Mouse (Mus musculus) lung, postnatal 36 days (tissue): ENCODE measurements at regions not wholly inside any gene's neighbourhood (a gene's known extent, or its start where the extent isn't known, plus 50 kb on each side); places are given as distances from the start of the nearest gene placed in this dataset.

Experiments
- DNase-seq: peaks from one replicate; pipeline ENCODE4 v3.0.0; 2022; ENCODE audit warnings: mixed read lengths

GRCm38 (mm10) chr4:48725660-48726348, 62.5 kb downstream of the Cavin4 start:
- no peak for DNase-seq

- no peak for DNase-seq
Measured at GRCm38 (mm10) chr4:48726349-48726835, 63.1 kb downstream of the Cavin4 start.

GRCm38 (mm10) chr4:48734854-48735564, 71.7 kb downstream of the Cavin4 start:
- no peak for DNase-seq

GRCm38 (mm10) chr4:48746237-48746636, 82.9 kb downstream of the Cavin4 start:
- DNase-seq, result peak; percentile 35

GRCm38 (mm10) chr4:48749566-48749965, 86.3 kb downstream of the Cavin4 start:
- DNase-seq, result peak; percentile 36

- DNase-seq, result no peak
Measured at GRCm38 (mm10) chr4:48750087-48750486, 86.8 kb downstream of the Cavin4 start.

- DNase-seq, result peak; percentile 12
Measured at GRCm38 (mm10) chr4:48754466-48755171, 91.3 kb downstream of the Cavin4 start.

- DNase-seq, result no peak
Measured at GRCm38 (mm10) chr4:48760625-48761024, 97.3 kb downstream of the Cavin4 start.

GRCm38 (mm10) chr4:48766458-48766857, 103.1 kb downstream of the Cavin4 start:
- no peak for DNase-seq

- DNase-seq, result no peak
Measured at GRCm38 (mm10) chr4:48770403-48770953, 107.2 kb downstream of the Cavin4 start.

- DNase-seq, result peak; percentile 49
Measured at GRCm38 (mm10) chr4:48770954-48771665, 107.8 kb downstream of the Cavin4 start.

- DNase-seq, result no peak
Measured at GRCm38 (mm10) chr4:48771836-48772235, 108.5 kb downstream of the Cavin4 start.

- peak; percentile 60 for DNase-seq
Measured at GRCm38 (mm10) chr4:48779202-48779905, 116.0 kb downstream of the Cavin4 start.

GRCm38 (mm10) chr4:48779955-48780354, 116.6 kb downstream of the Cavin4 start:
- DNase-seq, result no peak

- DNase-seq, result no peak
Measured at GRCm38 (mm10) chr4:48781099-48781498, 117.8 kb downstream of the Cavin4 start.

GRCm38 (mm10) chr4:48782686-48783085, 119.4 kb downstream of the Cavin4 start:
- DNase-seq, result no peak

GRCm38 (mm10) chr4:48791096-48791495, 127.8 kb downstream of the Cavin4 start:
- DNase-seq, result no peak

- DNase-seq, result no peak
Measured at GRCm38 (mm10) chr4:48803777-48804176, 140.5 kb downstream of the Cavin4 start.

- no peak for DNase-seq
Measured at GRCm38 (mm10) chr4:48808571-48808970, 145.3 kb downstream of the Cavin4 start.

GRCm38 (mm10) chr4:48833718-48834117, 170.4 kb downstream of the Cavin4 start:
- no peak for DNase-seq

- peak; percentile 0 for DNase-seq
Measured at GRCm38 (mm10) chr4:48842777-48843214, 179.5 kb downstream of the Cavin4 start.

- no peak for DNase-seq
Measured at GRCm38 (mm10) chr4:48871105-48871504, 188.0 kb upstream of the Plppr1 start.
